Mouse (Mus musculus) adrenal gland, adult 8-10 months (tissue): ENCODE results near the gene Dirc2. TPM values are rescaled to one million over a fixed set of nuclear protein-coding genes. Genes with fewer than 3 reads are reported as not detected.

Experiments used
- DNase-seq: peaks from one replicate; pipeline ENCODE4 v3.0.0; 2022
- total RNA-seq, 4 experiments: library from RNA; stranded (reverse); gene quantifications; 2 replicates each; pipeline ENCODE4 v1.2.4; 2022

Dirc2 gene
- total RNA-seq, 4 experiments from 2014 or later: 32.3 to 57.3 (median 43.9) TPM

DNA sequence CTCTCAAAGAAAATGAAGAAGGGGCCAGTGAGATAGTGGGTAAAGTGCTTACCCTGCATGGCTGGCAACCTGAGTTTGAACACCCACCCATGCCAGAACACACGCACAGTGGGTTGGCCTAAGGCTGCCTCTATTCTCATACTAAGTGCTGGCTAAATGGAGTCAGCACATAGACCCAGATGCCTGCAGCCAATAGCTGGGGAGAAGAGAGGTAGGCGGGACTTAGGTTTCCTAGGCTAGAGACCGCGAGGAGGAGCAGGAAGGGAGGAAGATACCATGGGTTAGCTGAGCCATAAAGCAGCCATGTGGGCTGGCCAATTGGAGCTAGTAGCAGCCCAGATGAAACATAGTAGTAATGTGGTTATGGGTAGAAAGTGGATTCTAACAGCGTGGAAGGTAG lies 3.4 kb upstream of the Dirc2 start:
- DNase-seq: no peak

DNA sequence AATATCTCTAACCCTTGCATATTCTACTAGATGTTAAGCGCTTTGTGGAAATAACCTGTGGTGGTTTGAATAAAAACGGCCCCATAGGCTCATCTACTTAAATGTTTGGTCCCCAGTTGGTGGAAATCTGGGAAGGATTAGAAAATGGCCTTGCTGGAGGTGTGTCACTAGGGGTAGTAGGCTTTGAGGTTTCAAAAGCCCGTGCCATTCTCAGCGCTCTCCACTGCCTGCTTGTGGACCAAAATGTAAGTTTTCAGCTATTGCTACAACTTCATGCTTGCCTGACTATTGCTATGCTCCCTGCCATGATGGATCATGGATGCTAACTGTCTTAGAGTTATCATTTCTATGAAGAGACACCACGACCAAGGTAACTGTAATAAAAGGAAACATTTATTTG lies 2.5 kb upstream of the Dirc2 start:
- no peak for DNase-seq

DNA sequence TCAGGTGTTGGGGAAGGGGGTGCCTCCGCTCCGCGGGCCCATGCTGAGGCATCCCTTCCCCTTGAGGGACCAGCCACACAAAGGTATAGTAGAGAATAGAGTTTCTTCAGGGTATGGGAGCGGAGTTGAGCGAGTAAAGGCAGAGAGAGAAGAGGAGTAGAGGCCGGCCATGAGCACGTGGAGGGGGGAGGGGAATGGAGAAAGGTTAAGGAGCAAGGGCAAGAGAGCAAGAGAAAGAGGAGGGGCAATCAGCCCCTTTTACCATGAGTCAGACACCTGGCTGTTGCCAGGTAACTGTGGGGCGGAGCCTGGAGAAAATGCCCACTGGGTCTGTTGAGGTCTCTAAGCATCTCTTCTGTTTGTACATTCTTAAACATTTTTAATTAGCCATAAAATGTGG lies 2.0 kb upstream of the Dirc2 start:
- no peak for DNase-seq

DNA sequence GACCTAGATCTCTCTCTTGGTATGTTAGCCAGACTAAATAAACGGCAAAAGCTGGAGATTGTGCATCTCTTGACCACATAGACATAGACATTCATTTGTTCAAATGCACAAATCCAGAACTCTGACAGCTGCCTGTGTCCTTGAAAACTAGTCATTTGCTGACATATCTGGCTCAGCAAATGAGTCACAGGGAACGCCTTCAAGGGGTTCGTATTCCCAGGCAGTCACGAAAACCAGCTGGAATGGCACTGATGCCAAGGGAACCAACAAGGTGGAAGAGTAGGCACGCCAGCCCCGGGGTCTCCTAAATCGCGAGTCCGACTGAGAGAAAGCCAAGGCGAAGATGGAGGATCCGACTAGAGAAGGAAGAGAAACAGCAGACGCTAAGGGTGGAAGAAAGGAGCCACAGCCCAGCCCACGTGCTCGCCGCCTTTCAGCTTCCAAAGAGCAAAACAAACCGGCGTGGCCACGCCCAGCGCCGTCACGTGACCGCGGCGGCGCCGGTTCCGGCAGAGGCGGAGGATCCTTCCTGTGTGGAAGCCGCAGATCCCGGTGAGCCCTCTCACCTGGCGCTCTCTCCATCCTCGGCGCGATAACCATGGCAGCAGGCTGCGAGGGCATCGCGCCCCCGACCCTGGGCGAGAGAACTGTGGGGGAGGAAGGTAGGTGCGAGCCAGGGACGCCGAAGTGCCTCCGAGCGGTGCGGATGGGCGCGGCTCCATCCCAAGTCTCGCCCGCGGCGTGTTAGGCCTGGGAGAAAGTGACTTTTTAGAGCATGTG lies 912 bp upstream of the Dirc2 start, which contains the start of gene Hspbap1:
Gene Hspbap1, plus strand, starts transcription at position 498 of the 780 bp plus-strand sequence.
- peak; percentile 85 for DNase-seq

DNA sequence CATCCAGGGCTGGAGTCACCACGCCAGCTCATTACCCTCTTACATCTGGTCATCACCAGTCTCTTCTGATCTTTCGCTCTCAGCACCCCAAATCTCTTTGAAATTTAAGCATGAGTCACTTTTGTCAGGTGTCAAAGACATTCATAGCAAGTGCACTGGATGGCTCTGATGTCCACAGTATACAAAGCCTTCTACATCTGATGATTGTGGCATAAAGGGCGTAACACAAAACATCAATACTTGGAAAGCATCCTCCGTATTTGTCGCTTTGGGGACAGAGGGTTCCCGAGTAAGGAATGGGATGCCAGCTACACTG lies 729 bp downstream of the Dirc2 start:
- no peak for DNase-seq

DNA sequence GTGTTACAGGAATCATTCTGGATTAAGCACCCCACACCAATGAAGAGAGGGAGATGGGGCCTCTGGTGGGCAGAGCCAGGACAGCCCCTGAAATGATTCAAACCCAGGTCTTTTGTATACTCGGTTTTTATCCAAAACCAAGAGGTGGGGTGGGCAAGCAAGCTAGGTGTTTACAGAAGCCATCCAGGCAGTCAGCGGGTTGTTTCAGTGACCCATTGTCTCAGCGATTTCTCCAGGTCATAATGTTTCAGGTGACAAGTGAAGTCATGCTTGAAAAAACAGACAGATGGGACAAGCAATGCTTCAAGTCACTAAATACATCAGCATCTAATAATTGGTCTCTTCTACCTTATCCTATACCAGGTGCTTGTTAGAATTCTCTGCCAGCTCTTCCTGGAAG lies 2.8 kb downstream of the Dirc2 start:
- DNase-seq: no peak

DNA sequence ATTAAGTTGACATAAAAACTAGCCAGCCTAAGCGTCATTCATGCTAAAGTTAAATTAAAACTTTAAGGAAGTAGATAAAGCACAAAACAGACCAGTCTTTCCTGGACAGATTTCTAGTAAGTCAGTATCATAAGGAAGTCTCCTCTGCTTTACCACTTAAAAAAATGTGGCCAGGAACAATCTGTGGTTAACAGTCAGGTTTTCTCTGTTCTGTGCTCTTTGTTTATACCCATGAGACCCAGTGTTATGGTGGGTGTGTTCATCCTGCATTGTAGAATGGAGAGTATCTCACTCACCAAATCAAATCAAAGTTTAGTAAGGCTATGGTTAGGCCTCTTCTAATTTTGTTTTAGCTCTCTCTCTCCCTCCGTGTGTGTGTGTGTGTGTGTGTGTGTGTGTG lies 3.7 kb downstream of the Dirc2 start:
- no peak for DNase-seq

DNA sequence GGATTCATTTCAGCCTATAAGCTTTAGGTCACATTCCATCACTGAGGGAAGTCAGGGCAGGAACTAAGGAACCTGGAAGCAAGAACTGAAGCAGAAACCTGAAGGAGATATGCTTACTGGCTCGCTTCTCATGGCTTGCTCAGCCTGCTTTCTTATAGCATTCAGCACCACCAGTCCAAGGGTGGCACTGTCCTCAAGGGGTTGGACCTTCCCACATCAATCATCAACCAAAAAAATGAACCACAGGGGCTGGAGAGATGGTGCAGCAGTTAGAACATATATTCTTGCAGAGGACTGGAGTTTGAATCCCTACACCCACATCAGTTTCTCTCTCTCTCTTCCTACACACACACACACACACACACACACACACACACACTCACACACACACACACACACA lies 4.2 kb downstream of the Dirc2 start:
- no peak for DNase-seq

DNA sequence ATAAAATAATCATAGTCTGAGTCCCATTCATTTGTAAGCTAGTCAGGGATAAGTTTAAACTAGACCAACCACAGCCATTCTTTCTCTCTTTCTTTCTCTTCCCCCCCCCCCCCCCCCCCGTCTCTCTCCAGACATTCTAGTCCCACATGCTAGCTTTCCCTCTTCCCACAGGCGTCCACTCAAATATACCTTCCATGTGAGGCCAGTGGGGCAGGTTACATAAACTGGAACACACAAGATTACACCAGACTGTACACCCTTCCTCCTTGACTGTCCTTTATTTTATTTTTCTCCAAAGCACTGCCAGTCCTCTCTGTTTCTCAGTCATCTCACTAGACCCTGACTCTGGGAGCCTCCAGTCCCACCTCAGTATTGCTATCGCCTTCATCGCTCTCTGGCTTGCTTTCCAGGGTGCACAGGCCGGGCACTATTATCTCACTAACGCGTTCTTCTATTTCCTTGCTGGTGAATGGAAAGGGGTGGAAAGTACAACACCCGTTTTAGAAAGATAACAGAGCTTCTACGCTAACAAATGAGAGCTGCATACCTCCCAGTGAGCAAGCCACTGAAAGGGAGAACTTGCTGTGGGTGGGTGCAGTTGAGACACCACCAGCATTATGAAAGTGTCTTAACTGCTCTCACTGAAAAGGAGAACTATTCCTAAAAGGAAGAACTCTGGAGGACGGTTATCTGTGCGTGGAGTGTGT lies 5.4 kb downstream of the Dirc2 start:
- no peak for DNase-seq

DNA sequence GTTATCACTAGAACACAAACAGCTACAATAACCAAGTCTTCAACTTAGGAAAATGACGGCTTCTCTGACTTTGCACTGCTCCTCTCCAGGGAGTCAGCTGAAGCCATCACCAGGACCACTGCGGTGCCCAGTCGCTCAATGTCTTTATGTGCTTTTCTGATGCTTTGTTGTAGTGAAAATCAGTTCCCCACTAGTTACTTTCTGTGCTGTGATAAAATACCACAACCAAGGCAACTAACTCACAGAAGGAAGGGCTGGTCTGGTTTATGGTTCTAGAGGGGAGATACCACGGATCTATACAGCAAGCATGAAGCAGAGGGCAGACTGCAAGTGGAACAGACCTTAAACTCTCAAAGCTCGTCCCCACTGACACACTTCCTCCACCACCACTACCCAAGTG lies 9.8 kb downstream of the Dirc2 start:
- no peak for DNase-seq

DNA sequence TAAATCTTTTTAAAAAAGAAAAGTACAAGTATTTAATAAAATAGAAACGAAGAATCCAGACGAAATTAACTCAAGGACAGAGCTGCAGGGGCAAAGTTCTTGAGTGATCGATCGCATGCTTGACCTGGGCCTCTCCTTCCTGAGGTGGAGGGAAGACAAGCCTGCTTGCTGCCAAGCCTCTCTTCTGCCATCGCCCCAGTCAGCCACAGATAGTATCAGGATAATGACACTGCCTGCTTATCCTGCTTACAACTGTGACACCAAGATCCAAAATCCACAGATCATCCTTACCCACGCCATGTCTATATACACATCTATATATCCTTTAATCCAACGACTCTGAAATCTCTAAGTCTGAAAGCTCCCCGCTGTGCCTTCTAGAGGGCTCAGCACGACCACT lies 12.5 kb downstream of the Dirc2 start:
- DNase-seq: no peak

DNA sequence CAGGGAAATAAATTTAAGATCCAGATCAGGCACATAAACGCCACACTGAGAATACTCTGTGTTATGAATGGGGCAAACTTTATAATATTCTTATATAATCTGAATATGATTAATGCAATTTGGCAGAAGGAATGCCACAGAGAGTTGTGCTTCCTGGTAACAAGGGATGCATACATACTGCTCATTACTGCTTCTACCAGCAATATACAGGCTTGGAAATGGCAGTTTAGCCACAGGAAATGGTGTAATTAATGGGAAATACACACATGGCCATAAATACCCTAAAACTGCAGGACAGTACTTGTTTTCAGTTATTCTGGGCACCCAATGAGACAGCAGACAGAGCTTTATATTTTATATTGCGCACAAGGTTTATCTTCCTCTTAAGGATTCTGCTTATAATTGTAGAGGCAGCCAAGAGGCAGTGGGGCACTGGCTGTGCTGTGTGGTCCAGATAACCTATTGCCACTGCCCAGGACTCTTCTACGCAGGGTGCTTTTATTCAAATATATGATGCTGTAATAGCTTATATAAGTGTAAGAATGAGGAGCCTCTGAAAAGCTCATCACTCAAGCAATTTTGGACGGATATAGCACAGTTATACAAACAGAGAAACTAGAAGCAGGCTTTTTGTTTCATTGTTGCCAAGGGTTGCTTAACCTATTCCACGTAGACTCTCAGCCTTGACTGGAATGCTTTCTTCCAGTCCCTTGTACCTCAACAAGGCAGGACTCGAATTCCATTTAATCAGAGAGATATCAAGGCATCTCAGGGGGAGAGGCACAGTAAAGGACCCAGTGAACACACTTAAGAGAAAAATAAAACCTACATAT lies 13.4 kb downstream of the Dirc2 start:
- no peak for DNase-seq

DNA sequence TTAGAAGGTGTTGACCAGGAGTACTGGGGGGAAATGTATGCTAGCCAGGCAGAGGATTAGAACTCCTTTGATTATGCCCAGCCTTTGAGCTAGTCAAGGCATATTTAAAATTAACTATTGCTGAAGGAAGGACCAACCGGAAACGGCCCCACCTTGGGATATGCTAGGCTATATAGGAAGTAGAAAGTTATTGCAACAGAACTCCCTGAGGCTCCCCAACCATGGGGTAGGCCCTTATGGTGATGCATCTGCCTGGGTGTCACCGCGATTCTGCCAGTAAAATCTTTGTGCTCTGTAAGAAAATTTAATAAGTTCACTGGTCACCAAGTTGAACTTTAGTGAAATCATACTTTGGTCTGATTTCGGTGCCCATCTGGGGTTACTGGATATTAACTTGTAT lies 15.2 kb downstream of the Dirc2 start:
- no peak for DNase-seq

DNA sequence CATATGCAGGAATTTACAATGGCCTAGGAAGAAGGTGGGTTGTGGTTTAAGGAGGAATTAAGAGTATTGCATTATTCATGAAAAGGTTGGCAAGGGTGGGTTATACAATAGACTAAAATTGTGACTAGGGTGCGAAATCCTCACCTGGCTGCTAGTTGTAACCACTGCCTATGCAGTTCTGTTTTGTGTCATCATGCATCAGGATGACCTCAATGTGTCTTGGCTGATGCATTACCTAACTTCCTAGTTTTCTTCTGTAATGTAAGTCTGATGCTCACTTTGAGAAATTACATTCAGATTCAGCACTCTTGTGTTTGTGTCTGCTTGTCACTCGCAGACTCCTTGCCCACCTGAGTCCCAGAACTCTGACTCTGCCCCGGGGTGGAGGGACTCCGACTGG lies 17.3 kb downstream of the Dirc2 start:
- no peak for DNase-seq

DNA sequence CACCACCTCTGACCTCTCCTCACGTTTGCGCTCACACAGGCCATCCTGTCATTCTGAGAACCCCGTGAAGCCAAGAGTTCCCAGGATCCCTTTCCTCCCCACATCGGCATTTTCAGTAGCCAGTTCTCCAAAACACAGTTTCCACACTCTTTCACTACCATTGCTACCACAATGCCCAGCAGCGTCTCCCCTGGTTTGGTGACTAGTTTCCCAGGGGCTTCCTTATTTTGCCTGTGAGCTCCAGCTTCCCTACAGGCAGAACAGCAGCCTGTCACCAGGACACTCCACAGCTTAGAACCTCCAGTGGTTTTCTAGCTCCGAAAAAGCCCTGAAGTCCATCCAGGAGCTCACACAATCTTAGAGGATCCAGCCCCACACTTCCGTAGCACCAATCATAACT lies 19.8 kb downstream of the Dirc2 start:
- DNase-seq: no peak

DNA sequence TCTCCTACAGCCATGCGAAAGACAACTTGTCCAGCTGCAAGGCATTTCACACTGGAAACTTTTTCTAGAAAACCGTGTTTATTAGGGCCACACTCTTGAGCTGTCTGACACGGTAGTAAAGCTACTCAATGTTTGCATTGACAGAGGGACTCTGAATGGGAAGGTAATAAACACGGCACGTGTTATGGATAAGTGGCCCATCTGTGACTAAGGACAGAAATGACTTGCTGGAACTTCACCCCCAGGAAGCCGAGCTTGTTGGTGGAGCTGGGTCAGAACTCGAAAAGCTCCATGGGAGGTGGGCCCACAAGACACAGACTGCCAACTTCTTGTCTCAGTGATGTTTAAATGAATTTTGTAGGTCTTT lies 20.9 kb downstream of the Dirc2 start:
- DNase-seq: no peak

DNA sequence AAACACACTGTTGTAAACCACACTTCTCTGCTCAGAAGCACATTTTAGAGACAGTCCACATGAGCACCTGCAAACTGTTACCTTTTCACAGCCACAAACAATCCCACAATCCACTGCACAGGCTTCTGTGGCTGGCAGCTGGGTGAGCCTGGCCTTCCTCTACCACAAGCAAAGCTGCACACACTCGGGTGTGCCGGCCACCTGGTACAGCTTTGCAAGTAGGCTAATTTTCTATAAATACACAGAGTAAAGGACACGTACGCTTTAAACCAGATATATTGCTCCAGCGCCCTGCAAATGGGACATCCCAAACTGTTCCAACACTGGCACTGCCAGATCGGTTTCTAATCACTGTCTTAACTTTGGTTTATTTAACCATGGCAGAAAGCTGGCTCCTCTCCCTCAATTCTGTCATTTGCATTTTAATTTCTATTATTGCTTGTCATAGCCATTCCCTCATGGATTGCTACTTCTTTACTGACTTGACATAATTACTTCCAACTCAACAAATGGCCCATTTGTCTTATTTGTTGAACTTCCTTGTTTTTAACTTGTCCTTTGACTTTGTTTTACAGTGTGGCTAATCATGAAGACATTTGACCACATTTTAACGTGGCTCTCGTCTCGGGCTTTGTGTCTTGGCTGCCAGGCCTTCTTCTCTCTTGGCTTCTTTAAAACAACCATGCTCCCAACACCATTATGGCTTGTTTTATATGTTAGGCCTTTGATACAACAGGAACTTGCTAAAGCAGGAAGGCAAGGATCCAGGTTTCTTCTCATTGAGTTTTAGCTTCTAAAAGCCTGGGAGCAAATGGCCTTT lies 21.5 kb downstream of the Dirc2 start:
- DNase-seq: no peak

DNA sequence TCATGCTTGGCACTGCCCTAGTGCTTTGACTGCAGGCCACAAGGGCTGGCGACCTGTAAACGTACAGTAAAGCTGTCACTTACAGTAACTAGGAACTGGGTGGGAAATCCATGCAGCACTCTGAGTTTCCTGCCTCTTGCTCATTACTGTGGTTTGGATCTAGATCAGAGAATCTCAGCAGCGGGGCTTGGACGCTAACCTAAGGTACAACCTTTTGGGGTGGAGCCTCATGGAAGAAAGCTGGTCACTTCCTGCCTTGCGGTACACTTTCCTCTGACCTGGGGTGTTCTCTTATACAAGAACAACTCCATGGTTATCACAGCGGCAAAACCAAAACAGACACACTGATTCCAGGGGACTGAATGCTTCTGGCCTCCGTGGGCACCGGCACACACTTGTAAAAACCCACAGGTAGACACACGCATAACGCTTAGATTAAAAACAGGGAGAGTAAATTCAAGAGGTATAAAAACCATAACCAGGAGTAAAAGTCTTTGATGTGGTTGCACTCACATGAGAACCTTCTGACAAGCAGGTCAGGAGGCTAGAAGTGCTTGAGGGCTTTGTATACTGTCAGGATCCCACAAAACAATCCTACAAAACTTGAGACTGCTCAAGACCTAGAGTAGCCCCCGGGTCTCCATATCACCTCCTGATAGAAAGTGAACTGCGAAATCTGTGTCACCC lies 26.8 kb downstream of the Dirc2 start:
- DNase-seq: no peak

DNA sequence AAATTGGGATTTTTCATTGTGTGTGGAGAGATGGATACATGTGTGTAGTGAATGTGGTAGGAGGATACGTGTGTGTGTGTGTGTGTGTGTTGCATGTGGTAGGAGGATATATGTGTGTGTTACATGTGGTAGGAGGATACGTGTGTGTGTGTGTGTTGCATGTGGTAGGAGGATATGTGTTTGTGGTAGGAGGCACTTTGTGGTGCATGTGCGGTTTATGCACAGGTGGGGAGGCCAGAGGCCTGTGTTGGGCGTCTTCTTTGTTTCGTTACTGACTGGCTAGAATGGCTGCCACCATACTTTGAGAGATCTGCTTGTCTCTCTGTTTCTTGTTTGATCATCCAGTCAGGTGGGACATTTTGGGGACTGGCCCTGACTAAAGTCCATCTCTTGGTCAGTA lies 27.5 kb downstream of the Dirc2 start:
- no peak for DNase-seq

DNA sequence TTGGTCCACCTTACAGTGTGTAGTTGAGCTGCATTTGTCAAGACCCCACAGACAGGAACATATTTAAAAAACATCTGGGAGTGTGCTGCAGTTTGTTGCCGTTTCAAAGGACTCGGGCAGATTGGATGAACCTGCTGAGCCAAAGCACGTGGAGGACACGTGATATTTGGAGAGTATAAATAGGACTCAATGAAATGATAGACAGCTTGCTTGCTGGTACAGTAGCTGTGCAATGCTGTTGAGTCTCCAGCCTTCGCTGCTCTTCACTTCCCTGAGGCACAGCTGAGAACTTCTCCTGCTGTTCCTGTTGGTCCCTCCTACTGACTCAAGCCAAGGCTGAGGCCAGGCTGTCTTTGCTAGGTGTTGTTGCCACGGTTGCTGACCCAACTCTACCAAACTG lies 28.2 kb downstream of the Dirc2 start:
- no peak for DNase-seq

DNA sequence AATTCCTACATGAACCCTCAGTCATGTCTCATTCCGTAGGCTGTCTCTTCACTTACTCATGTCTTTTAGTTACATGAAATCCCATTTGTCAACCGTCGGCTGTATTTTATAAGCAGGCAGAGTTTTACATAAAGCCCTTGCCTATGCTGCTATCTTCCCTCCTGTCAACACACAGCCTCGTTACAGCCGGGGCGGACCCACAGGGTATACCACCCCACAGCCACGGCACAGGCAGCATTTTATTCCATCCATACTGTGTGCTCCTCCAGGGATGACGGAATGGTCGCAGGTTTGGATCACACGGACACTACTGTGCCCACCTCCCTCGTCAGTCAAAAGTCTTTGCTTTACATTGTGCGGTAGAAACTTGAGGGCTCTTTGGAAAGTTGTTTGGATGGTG lies 28.8 kb downstream of the Dirc2 start:
- DNase-seq: no peak

DNA sequence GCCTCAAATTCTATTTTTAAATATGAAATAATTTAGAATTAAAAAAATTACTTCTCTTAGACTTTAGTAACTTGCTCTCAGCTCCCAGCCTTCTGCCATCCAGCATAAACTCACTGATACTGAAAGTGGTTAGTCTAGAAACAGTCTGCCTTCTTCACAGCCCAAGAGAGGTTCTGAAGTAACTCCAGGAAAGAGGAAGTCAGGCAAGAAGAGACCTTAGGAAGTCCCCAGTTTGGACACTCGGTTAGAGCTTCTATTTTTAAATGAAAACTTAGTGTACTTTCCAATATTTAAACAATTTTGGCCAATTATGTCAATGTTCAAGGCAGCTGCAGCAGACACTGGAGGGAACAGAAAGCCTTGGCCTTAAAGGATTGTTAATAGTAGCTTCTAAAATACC lies 29.6 kb downstream of the Dirc2 start:
- DNase-seq: no peak
